Comparison of ENCODE assay signal across 8 mouse cellular contexts in genomic region chr9:108460319-108461178, GRCm38 (mm10). TPM values are rescaled to one million over a fixed set of nuclear protein-coding genes. Genes with fewer than 3 reads are reported as not detected.
DNase-seq lines count a peak whose midpoint lies in the region; ATAC-seq lines count a peak whose summit lies in the region.

TSS of gene Ccdc71 (plus strand) at chr9:108460527.

- peak within 1 kb of the TSS; percentile 84 for H3K4me2 ChIP-seq in embryonic facial prominence, embryonic 14.5 days (ENCODE audit: low read depth, low read length)
- peak within 1 kb of the TSS; percentile 92 for H3K4me2 ChIP-seq in limb, embryonic 12.5 days
- peak within 1 kb of the TSS; percentile 93 for H3K4me2 ChIP-seq in midbrain, embryonic 14.5 days (ENCODE audit: low read length)

- H3K27ac ChIP-seq in embryonic facial prominence, embryonic 14.5 days (replicated peaks; ENCODE audit: low read depth, low read length) = peak within 1 kb of the TSS; percentile 82
- peak within 1 kb of the TSS; percentile 87 for H3K27ac ChIP-seq in limb, embryonic 12.5 days
- H3K27ac ChIP-seq in midbrain, embryonic 14.5 days (replicated peaks; ENCODE audit: low read depth, low read length) = peak within 1 kb of the TSS; percentile 79

- H3K4me3 ChIP-seq in embryonic facial prominence, embryonic 14.5 days (ENCODE audit: low read depth, low read length) = peak within 1 kb of the TSS; percentile 80
- peak within 1 kb of the TSS; percentile 91 for H3K4me3 ChIP-seq in limb, embryonic 12.5 days (replicated peaks)
- H3K4me3 ChIP-seq in midbrain, embryonic 14.5 days (replicated peaks; ENCODE audit: low read depth, low read length) = peak within 1 kb of the TSS; percentile 86

- H3K9me3 ChIP-seq in embryonic facial prominence, embryonic 14.5 days (ENCODE audit: control insufficient read depth, low read length) = no peaks in the 10 kb centered on the region
- no peaks in the 10 kb centered on the region for H3K9me3 ChIP-seq in limb, embryonic 12.5 days
- H3K9me3 ChIP-seq in midbrain, embryonic 14.5 days (ENCODE audit: control insufficient read depth, low read length) = no peaks in the 10 kb centered on the region

- WGBS in embryonic facial prominence, embryonic 14.5 days = under 1% methylated on average over 40 of the region's 52 CpGs
- under 1% methylated on average over 52 of the region's 52 CpGs for WGBS in limb, embryonic 12.5 days
- under 1% methylated on average over 52 of the region's 52 CpGs for WGBS in midbrain, embryonic 14.5 days

- peak within 1 kb of the TSS; percentile 88 for H3K9ac ChIP-seq in embryonic facial prominence, embryonic 14.5 days (ENCODE audit: low read depth, low read length)
- H3K9ac ChIP-seq in limb, embryonic 12.5 days (replicated peaks) = peak within 1 kb of the TSS; percentile 90
- peak within 1 kb of the TSS; percentile 79 for H3K9ac ChIP-seq in midbrain, embryonic 14.5 days (replicated peaks; ENCODE audit: low read length)

- H3K27me3 ChIP-seq in embryonic facial prominence, embryonic 14.5 days (replicated peaks; ENCODE audit: control insufficient read depth, insufficient read depth, low read length) = no peaks in the 10 kb centered on the region
- H3K27me3 ChIP-seq in limb, embryonic 12.5 days = no peaks in the 10 kb centered on the region
- H3K27me3 ChIP-seq in midbrain, embryonic 14.5 days (ENCODE audit: control insufficient read depth, insufficient read depth, low read length) = no peaks in the 10 kb centered on the region

- DNase-seq in 3T3-L1 (ENCODE audit: low read depth, low spot score) = peak; percentile 81
- peak; percentile 62 to 77 for DNase-seq in adrenal gland, postnatal 4 days (ENCODE audit: low spot score in 2 of 2)
- peak; percentile 90 for DNase-seq in embryonic facial prominence, embryonic 14.5 days (ENCODE audit: low spot score)
- peak; percentile 86 for DNase-seq in heart, adult 8-10 months (ENCODE audit: low spot score)
- peak; percentile 83 to 86 for DNase-seq in kidney, adult 8-10 months
- DNase-seq in midbrain, embryonic 14.5 days = peak; percentile 93
- DNase-seq in spleen, adult 12 weeks (ENCODE audit: low spot score) = peak; percentile 71

- H3K36me3 ChIP-seq in embryonic facial prominence, embryonic 14.5 days (ENCODE audit: control insufficient read depth, insufficient read depth, low read length) = peaks cover 31% of the 10 kb centered on the region
- H3K36me3 ChIP-seq in limb, embryonic 12.5 days = peaks cover 29% of the 10 kb centered on the region
- peaks cover 27% of the 10 kb centered on the region for H3K36me3 ChIP-seq in midbrain, embryonic 14.5 days (ENCODE audit: control insufficient read depth, insufficient read depth, low read length)

- ATAC-seq in embryonic facial prominence, embryonic 14.5 days (ENCODE audit: low read depth) = peak; percentile 83
- peak; percentile 66 for ATAC-seq in limb, embryonic 12.5 days (ENCODE audit: insufficient number of reproducible peaks, insufficient read depth, low FRiP score, low TSS enrichment, low read depth)
- peak; percentile 87 for ATAC-seq in midbrain, embryonic 14.5 days (ENCODE audit: low FRiP score, low TSS enrichment)

- H3K4me1 ChIP-seq in embryonic facial prominence, embryonic 14.5 days (ENCODE audit: control insufficient read depth, insufficient read depth, low read length) = peaks cover 12% of the 10 kb centered on the region
- peaks cover 12% of the 10 kb centered on the region for H3K4me1 ChIP-seq in limb, embryonic 12.5 days (replicated peaks)
- peaks cover 9% of the 10 kb centered on the region for H3K4me1 ChIP-seq in midbrain, embryonic 14.5 days (ENCODE audit: control insufficient read depth, insufficient read depth, low read length)

RNA-seq across cellular contexts. Expression of gene Ccdc71, which starts in this region (rescaled TPM):
- total RNA-seq in adrenal gland, postnatal 4 days (2021) = 10 to 100 TPM; 47.1 to 59.1 TPM
- 42.0 and 42.2 TPM in 2 replicates for polyA plus RNA-seq in embryonic facial prominence, embryonic 14.5 days (2014; fragmentation: Nextera tagmentation; extraction: Ambion mirVana)
- 10 to 100 TPM; 21.3 to 28.3 (median 26.7) TPM for total RNA-seq in heart, adult 8-10 months (2022)
- 44.6 and 49.5 TPM in 2 replicates for polyA plus RNA-seq in limb, embryonic 12.5 days (2016; fragmentation: Nextera tagmentation; extraction: Ambion mirVana)
- 48.8 and 58.2 TPM in 2 replicates for polyA plus RNA-seq in midbrain, embryonic 14.5 days (2014; fragmentation: Nextera tagmentation; extraction: Ambion mirVana)

Comparison
In these comparisons a context has a peak if more than half of its experiments do, and no peak if none do; other contexts are left out.
1. Peak in every context shown above with its lines: DNase-seq, ATAC-seq, H3K4me3 ChIP-seq and H3K27ac ChIP-seq.